Mouse (Mus musculus): ENCODE data around the gene Cyfip2. TPM values are rescaled to one million over a fixed set of nuclear protein-coding genes. Genes with fewer than 3 reads are reported as not detected.

The Cyfip2 gene
- polyA plus RNA-seq, 1 experiment from 2014 or later = 8.9 TPM

GRCm38 (mm10) chr11:46264584-46264983 lies 48.1 kb downstream of the Cyfip2 start:
- Histone ChIP-seq H3K27me3 (ENCODE audit: control insufficient read depth, insufficient read depth, low read length) (no peaks in the 10 kb centered on the region), H3K4me3 (ENCODE audit: control insufficient read depth in 1 of 2, insufficient read depth in 1 of 2, low read depth in 1 of 2, low read length in 2 of 2) (no peak overlapping the region), H3K4me2 (ENCODE audit: low read length) (no peak overlapping the region), H3K9me3 (ENCODE audit: control insufficient read depth, low read length) (no peaks in the 10 kb centered on the region), H3K4me1 (ENCODE audit: control insufficient read depth in 2 of 2, insufficient read depth in 2 of 2, low read length in 2 of 2) (no peaks in the 10 kb centered on the region), H3K36me3 (ENCODE audit: control insufficient read depth, insufficient read depth, low read length) (no peaks in the 10 kb centered on the region), H3K9ac (ENCODE audit: low read length) (no peak overlapping the region), H3K27ac (replicated peaks in 1 of 2; ENCODE audit: control insufficient read depth in 1 of 2, insufficient read depth in 1 of 2, low read depth in 2 of 2, low read length in 2 of 2) (no peak overlapping the region)
- ATAC-seq (ENCODE audit: insufficient number of reproducible peaks, insufficient read depth, low FRiP score, low read depth) = no peak
- 76% methylated on average over 3 of the region's 3 CpGs for WGBS

GRCm38 (mm10) chr11:46263291-46263690 lies 49.4 kb downstream of the Cyfip2 start:
- H3K9ac ChIP-seq (ENCODE audit: low read length) = no peak overlapping the region
- no peak overlapping the region for H3K27ac ChIP-seq (replicated peaks in 1 of 2; ENCODE audit: control insufficient read depth in 1 of 2, insufficient read depth in 1 of 2, low read depth in 2 of 2, low read length in 2 of 2)
- no peaks in the 10 kb centered on the region for H3K36me3 ChIP-seq (ENCODE audit: control insufficient read depth, insufficient read depth, low read length)
- no peak overlapping the region for H3K4me3 ChIP-seq (ENCODE audit: control insufficient read depth in 1 of 2, insufficient read depth in 1 of 2, low read depth in 1 of 2, low read length in 2 of 2)
- no peaks in the 10 kb centered on the region for H3K4me1 ChIP-seq (ENCODE audit: control insufficient read depth in 2 of 2, insufficient read depth in 2 of 2, low read length in 2 of 2)
- H3K4me2 ChIP-seq (ENCODE audit: low read length) = no peak overlapping the region
- H3K27me3 ChIP-seq (ENCODE audit: control insufficient read depth, insufficient read depth, low read length) = no peaks in the 10 kb centered on the region
- ATAC-seq (ENCODE audit: insufficient number of reproducible peaks, insufficient read depth, low FRiP score, low read depth) = no peak
- WGBS = 84% methylated on average over 11 of the region's 11 CpGs
- no peaks in the 10 kb centered on the region for H3K9me3 ChIP-seq (ENCODE audit: control insufficient read depth, low read length)

GRCm38 (mm10) chr11:46262854-46263253 lies 49.8 kb downstream of the Cyfip2 start:
- Histone ChIP-seq H3K27me3 (ENCODE audit: control insufficient read depth, insufficient read depth, low read length) (no peaks in the 10 kb centered on the region), H3K9ac (ENCODE audit: low read length) (no peak overlapping the region), H3K27ac (replicated peaks in 1 of 2; ENCODE audit: control insufficient read depth in 1 of 2, insufficient read depth in 1 of 2, low read depth in 2 of 2, low read length in 2 of 2) (no peak overlapping the region), H3K4me3 (ENCODE audit: control insufficient read depth in 1 of 2, insufficient read depth in 1 of 2, low read depth in 1 of 2, low read length in 2 of 2) (no peak overlapping the region), H3K36me3 (ENCODE audit: control insufficient read depth, insufficient read depth, low read length) (no peaks in the 10 kb centered on the region), H3K4me1 (ENCODE audit: control insufficient read depth in 2 of 2, insufficient read depth in 2 of 2, low read length in 2 of 2) (no peaks in the 10 kb centered on the region), H3K4me2 (ENCODE audit: low read length) (no peak overlapping the region), H3K9me3 (ENCODE audit: control insufficient read depth, low read length) (no peaks in the 10 kb centered on the region)
- 58% methylated on average over 3 of the region's 3 CpGs for WGBS
- ATAC-seq (ENCODE audit: insufficient number of reproducible peaks, insufficient read depth, low FRiP score, low read depth) = no peak

DNA sequence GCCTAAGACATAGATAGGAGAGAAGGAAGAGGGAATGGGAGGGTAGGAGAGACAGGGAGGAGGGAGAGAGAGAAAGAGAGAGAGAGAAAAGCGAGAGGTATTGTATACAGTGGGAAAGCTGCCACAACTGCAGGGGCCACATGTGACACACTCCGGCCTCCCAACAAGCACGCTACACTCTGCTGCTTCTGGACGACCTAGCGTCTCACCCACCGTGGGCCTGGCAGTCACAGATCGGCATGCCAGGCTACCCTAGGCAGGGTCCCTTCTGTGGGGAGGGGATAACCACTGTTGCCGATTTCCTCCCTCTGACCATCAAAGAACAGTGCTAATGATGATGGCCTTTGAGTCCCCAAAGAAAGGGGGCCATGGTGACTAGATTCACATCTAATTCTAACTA lies 53.9 kb downstream of the Cyfip2 start:
- no peak overlapping the region for H3K4me2 ChIP-seq (ENCODE audit: low read length)
- H3K27ac ChIP-seq (replicated peaks in 1 of 2; ENCODE audit: control insufficient read depth in 1 of 2, insufficient read depth in 1 of 2, low read depth in 2 of 2, low read length in 2 of 2) = no peak overlapping the region
- no peak overlapping the region for H3K9ac ChIP-seq (ENCODE audit: low read length)
- no peaks in the 10 kb centered on the region for H3K27me3 ChIP-seq (ENCODE audit: control insufficient read depth, insufficient read depth, low read length)
- no peaks in the 10 kb centered on the region for H3K4me1 ChIP-seq (ENCODE audit: control insufficient read depth in 2 of 2, insufficient read depth in 2 of 2, low read length in 2 of 2)
- H3K4me3 ChIP-seq (ENCODE audit: control insufficient read depth in 1 of 2, insufficient read depth in 1 of 2, low read depth in 1 of 2, low read length in 2 of 2) = no peak overlapping the region
- 91% methylated on average over 8 of the region's 8 CpGs for WGBS
- peaks cover 4% of the 10 kb centered on the region; the same call in 1 of the 2 replicates for H3K9me3 ChIP-seq (ENCODE audit: control insufficient read depth, low read length)
- ATAC-seq (ENCODE audit: insufficient number of reproducible peaks, insufficient read depth, low FRiP score, low read depth) = no peak
- H3K36me3 ChIP-seq (ENCODE audit: control insufficient read depth, insufficient read depth, low read length) = 0 out of 2 replicates have a peak, but pooled peaks cover 2% of the 10 kb centered on the region

- Histone ChIP-seq H3K9ac (ENCODE audit: low read length) (no peak overlapping the region), H3K4me1 (ENCODE audit: control insufficient read depth in 2 of 2, insufficient read depth in 2 of 2, low read length in 2 of 2) (no peaks in the 10 kb centered on the region), H3K4me2 (ENCODE audit: low read length) (no peak overlapping the region), H3K27me3 (ENCODE audit: control insufficient read depth, insufficient read depth, low read length) (no peaks in the 10 kb centered on the region), H3K27ac (replicated peaks in 1 of 2; ENCODE audit: control insufficient read depth in 1 of 2, insufficient read depth in 1 of 2, low read depth in 2 of 2, low read length in 2 of 2) (no peak overlapping the region), H3K9me3 (ENCODE audit: control insufficient read depth, low read length) (peaks cover 4% of the 10 kb centered on the region; the same call in 1 of the 2 replicates), H3K4me3 (ENCODE audit: control insufficient read depth in 1 of 2, insufficient read depth in 1 of 2, low read depth in 1 of 2, low read length in 2 of 2) (no peak overlapping the region), H3K36me3 (ENCODE audit: control insufficient read depth, insufficient read depth, low read length) (0 out of 2 replicates have a peak, but pooled peaks cover 5% of the 10 kb centered on the region)
- WGBS = 58% methylated on average over 4 of the region's 4 CpGs
- ATAC-seq (ENCODE audit: insufficient number of reproducible peaks, insufficient read depth, low FRiP score, low read depth) = no peak
Measured at GRCm38 (mm10) chr11:46258207-46258606, 54.5 kb downstream of the Cyfip2 start.

- H3K9ac ChIP-seq (ENCODE audit: low read length) = no peak overlapping the region
- WGBS = 74% methylated on average over 2 of the region's 2 CpGs
- H3K4me2 ChIP-seq (ENCODE audit: low read length) = no peak overlapping the region
Measured at GRCm38 (mm10) chr11:46255291-46255690, 57.4 kb downstream of the Cyfip2 start.

DNA sequence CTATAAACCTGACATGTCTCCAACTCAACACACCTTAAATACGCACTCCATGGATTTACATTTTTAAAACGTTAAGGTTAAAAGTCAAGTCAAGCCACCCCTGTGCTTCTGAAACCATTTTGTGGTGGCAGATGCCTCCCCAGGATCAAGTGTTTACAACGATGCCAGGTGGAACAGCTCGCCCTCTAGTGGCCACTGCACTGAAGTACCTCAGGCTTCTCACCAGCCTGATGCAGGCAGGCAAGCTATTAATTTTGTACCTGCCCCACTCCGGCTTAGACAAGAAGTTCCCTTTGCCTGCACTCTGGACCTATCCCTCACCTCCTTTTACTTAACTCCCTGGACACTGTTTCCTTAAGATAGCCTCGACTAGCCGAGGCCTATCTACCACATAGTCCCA lies 60.7 kb downstream of the Cyfip2 start:
- H3K9ac ChIP-seq (ENCODE audit: low read length) = no peak overlapping the region
- WGBS = 28% methylated on average over 7 of the region's 7 CpGs
- H3K27ac ChIP-seq (replicated peaks in 1 of 2; ENCODE audit: control insufficient read depth in 1 of 2, insufficient read depth in 1 of 2, low read depth in 2 of 2, low read length in 2 of 2) = no peak overlapping the region
- ATAC-seq (ENCODE audit: insufficient number of reproducible peaks, insufficient read depth, low FRiP score, low read depth) = no peak
- 0 out of 2 replicates have a peak, but pooled peaks cover 7% of the 10 kb centered on the region for H3K36me3 ChIP-seq (ENCODE audit: control insufficient read depth, insufficient read depth, low read length)
- H3K27me3 ChIP-seq (ENCODE audit: control insufficient read depth, insufficient read depth, low read length) = no peaks in the 10 kb centered on the region
- no peak overlapping the region for H3K4me3 ChIP-seq (ENCODE audit: control insufficient read depth in 1 of 2, insufficient read depth in 1 of 2, low read depth in 1 of 2, low read length in 2 of 2)
- peaks cover 4% of the 10 kb centered on the region; the same call in 1 of the 2 replicates for H3K9me3 ChIP-seq (ENCODE audit: control insufficient read depth, low read length)
- no peak overlapping the region for H3K4me2 ChIP-seq (ENCODE audit: low read length)
- H3K4me1 ChIP-seq (ENCODE audit: control insufficient read depth in 2 of 2, insufficient read depth in 2 of 2, low read length in 2 of 2) = no peaks in the 10 kb centered on the region

More at GRCm38 (mm10) chr11:46255291-46255690, 57.4 kb downstream of the Cyfip2 start:
- no peak overlapping the region for H3K27ac ChIP-seq (replicated peaks in 1 of 2; ENCODE audit: control insufficient read depth in 1 of 2, insufficient read depth in 1 of 2, low read depth in 2 of 2, low read length in 2 of 2)
- peaks cover 4% of the 10 kb centered on the region; the same call in 1 of the 2 replicates for H3K9me3 ChIP-seq (ENCODE audit: control insufficient read depth, low read length)
- H3K36me3 ChIP-seq (ENCODE audit: control insufficient read depth, insufficient read depth, low read length) = 0 out of 2 replicates have a peak, but pooled peaks cover 5% of the 10 kb centered on the region
- no peak overlapping the region for H3K4me3 ChIP-seq (ENCODE audit: control insufficient read depth in 1 of 2, insufficient read depth in 1 of 2, low read depth in 1 of 2, low read length in 2 of 2)
- no peak for ATAC-seq (ENCODE audit: insufficient number of reproducible peaks, insufficient read depth, low FRiP score, low read depth)
- no peaks in the 10 kb centered on the region for H3K4me1 ChIP-seq (ENCODE audit: control insufficient read depth in 2 of 2, insufficient read depth in 2 of 2, low read length in 2 of 2)
- H3K27me3 ChIP-seq (ENCODE audit: control insufficient read depth, insufficient read depth, low read length) = no peaks in the 10 kb centered on the region

- Histone ChIP-seq H3K27ac (replicated peaks in 1 of 2; ENCODE audit: control insufficient read depth in 1 of 2, insufficient read depth in 1 of 2, low read depth in 2 of 2, low read length in 2 of 2) (no peak overlapping the region), H3K9me3 (ENCODE audit: control insufficient read depth, low read length) (no peaks in the 10 kb centered on the region), H3K4me3 (ENCODE audit: control insufficient read depth in 1 of 2, insufficient read depth in 1 of 2, low read depth in 1 of 2, low read length in 2 of 2) (no peak overlapping the region), H3K4me1 (ENCODE audit: control insufficient read depth in 2 of 2, insufficient read depth in 2 of 2, low read length in 2 of 2) (no peaks in the 10 kb centered on the region), H3K9ac (ENCODE audit: low read length) (no peak overlapping the region), H3K36me3 (ENCODE audit: control insufficient read depth, insufficient read depth, low read length) (0 out of 2 replicates have a peak, but pooled peaks cover 2% of the 10 kb centered on the region), H3K27me3 (ENCODE audit: control insufficient read depth, insufficient read depth, low read length) (no peaks in the 10 kb centered on the region), H3K4me2 (ENCODE audit: low read length) (no peak overlapping the region)
- ATAC-seq (ENCODE audit: insufficient number of reproducible peaks, insufficient read depth, low FRiP score, low read depth) = no peak
- WGBS = 87% methylated on average over 3 of the region's 3 CpGs
Measured at GRCm38 (mm10) chr11:46248352-46248751, 64.3 kb downstream of the Cyfip2 start.

Measured in heart, embryonic 14.5 days (tissue).